Mouse (Mus musculus): ENCODE results near the gene Mgarp. TPM values are rescaled to one million over a fixed set of nuclear protein-coding genes. Genes with fewer than 3 reads are reported as not detected.

The Mgarp gene
- total and polyA plus RNA-seq, 3 experiments = 0.65 to 5.2 TPM; not detected in 1

DNA sequence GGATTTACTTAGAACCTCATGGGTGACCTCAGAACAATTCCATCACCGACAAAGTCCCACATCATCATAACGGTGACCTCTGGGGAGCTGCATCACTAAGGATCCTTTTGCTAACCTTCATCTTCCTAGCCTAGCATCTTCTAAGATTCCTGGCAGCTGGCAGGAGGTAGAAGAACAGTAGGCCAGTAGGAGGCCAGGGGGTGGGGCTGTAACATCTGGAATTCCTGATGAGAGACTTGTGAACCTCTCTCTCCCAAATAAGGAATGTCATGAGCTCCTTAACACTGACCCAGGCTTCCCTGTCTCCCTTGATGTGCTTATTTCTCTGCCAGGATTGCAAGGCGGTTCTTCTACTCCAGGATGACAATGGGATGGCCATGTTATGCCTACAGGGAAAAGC lies 45.7 kb downstream of the Mgarp start:
- Histone ChIP-seq H3K9me3 (replicated peaks; ENCODE audit: insufficient read depth, low read length) (no peaks in the 10 kb centered on the region), H3K27ac (ENCODE audit: control insufficient read depth, low read depth, low read length) (no peak overlapping the region), H3K79me2 (ENCODE audit: control insufficient read depth, insufficient read depth, low read length, poor library complexity) (no peaks in the 10 kb centered on the region), H3K27me3 (ENCODE audit: control insufficient read depth in 1 of 2, insufficient read depth in 2 of 2, low read length in 2 of 2) (no peaks in the 10 kb centered on the region), H3K9ac (ENCODE audit: control insufficient read depth, low read depth, low read length, poor library complexity, severe bottlenecking) (no peak overlapping the region), H3K4me3 (ENCODE audit: control insufficient read depth in 1 of 2, insufficient read depth in 1 of 2, low read depth in 2 of 2, low read length in 2 of 2) (no peak overlapping the region), H3K36me3 (ENCODE audit: control insufficient read depth in 1 of 2, insufficient read depth in 2 of 2, low read length in 2 of 2) (peaks cover 0 to 8% of the 10 kb centered on the region in 2 experiments; a peak in 2 of 4 replicates), H3K4me1 (ENCODE audit: control insufficient read depth in 1 of 2, insufficient read depth in 2 of 2, low read length in 2 of 2) (peaks cover 5 to 12% of the 10 kb centered on the region in 2 experiments; a peak in 3 of 4 replicates)
- no peak for DNase-seq (ENCODE audit: low read depth, low spot score)
- no peak for TF ChIP-seq E2F4 (IDR thresholded peaks at IDR 0.05; ENCODE audit: borderline replicate concordance, low read depth, low read length)
- TF ChIP-seq TBP (IDR thresholded peaks at IDR 0.05; ENCODE audit: low read depth, low read length) = no peak
- TF ChIP-seq MAZ (IDR thresholded peaks at IDR 0.05; ENCODE audit: low read depth, low read length) = no peak
- no peak for TF ChIP-seq NRF1 (IDR thresholded peaks at IDR 0.05; ENCODE audit: insufficient read depth, low read depth, low read length, poor library complexity, severe bottlenecking)
- no peak for TF ChIP-seq ZNF384 (IDR thresholded peaks at IDR 0.05; ENCODE audit: low read depth, low read length)
- no peak for TF ChIP-seq MAX (IDR thresholded peaks at IDR 0.05; ENCODE audit: low read length)
- no peak for TF ChIP-seq ZMIZ1 (IDR thresholded peaks at IDR 0.05; ENCODE audit: low read depth, low read length)
- TF ChIP-seq POLR2A (IDR thresholded peaks at IDR 0.05; ENCODE audit: control insufficient read depth in 1 of 2, insufficient read depth in 1 of 2, low read depth in 1 of 2, low read length in 2 of 2, poor library complexity in 1 of 2) = no peak
- no peak for TF ChIP-seq MXI1 (IDR thresholded peaks at IDR 0.05; ENCODE audit: low read depth, low read length)
- TF ChIP-seq POLR2AphosphoS5 (IDR thresholded peaks at IDR 0.05; ENCODE audit: borderline replicate concordance, low read depth, low read length) = no peak
- no peak for TF ChIP-seq ELF1 (IDR thresholded peaks at IDR 0.05; ENCODE audit: low read depth, low read length)
- no peak for TF ChIP-seq BHLHE40 (IDR thresholded peaks at IDR 0.05; ENCODE audit: borderline replicate concordance, low read depth, low read length)
- no peak for TF ChIP-seq POLR2AphosphoS2 (IDR thresholded peaks at IDR 0.05; ENCODE audit: low read length)
- no peak for TF ChIP-seq CHD1 (IDR thresholded peaks at IDR 0.05; ENCODE audit: low read depth, low read length)
- TF ChIP-seq USF2 (IDR thresholded peaks at IDR 0.05; ENCODE audit: borderline replicate concordance in 1 of 2, insufficient read depth in 1 of 2, low read depth in 1 of 2, low read length in 2 of 2) = no peak
- TF ChIP-seq MAFK (IDR thresholded peaks at IDR 0.05; ENCODE audit: borderline replicate concordance, low read depth, low read length) = no peak

DNA sequence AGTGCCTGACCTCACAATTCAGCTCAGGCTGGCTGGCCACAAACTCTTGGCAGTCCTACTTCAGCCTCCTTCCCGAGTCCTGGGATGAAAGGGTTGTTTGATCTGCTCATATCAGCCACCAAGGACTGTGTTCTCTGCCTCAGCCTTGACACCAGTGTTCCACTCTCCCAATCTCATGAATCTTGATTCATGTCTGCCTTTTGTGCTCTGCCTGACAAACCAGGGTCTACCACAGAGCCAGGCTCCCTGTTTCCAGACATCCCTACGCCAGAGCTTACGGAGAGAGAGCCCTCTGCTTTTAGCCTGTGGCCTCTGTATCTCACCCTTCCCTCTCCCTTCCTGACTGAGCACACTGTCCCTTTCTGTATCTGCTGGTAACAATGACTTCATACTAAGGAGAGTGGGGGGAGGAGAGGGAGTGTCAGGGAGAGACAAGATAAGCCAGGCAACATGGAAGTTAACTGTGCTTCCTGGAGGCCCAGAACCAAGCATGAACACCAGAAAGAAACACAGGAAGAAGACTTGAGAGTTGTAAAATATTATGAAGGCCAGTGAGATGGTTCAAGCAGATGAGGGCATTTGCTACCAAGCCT lies 47.8 kb downstream of the Mgarp start:
- Histone ChIP-seq H3K27me3 (ENCODE audit: control insufficient read depth in 1 of 2, insufficient read depth in 2 of 2, low read length in 2 of 2) (no peaks in the 10 kb centered on the region), H3K9me3 (replicated peaks; ENCODE audit: insufficient read depth, low read length) (no peaks in the 10 kb centered on the region), H3K9ac (ENCODE audit: control insufficient read depth, low read depth, low read length, poor library complexity, severe bottlenecking) (peak overlapping the region; percentile 25), H3K79me2 (ENCODE audit: control insufficient read depth, insufficient read depth, low read length, poor library complexity) (no peaks in the 10 kb centered on the region), H3K4me1 (ENCODE audit: control insufficient read depth in 1 of 2, insufficient read depth in 2 of 2, low read length in 2 of 2) (peaks cover 5 to 12% of the 10 kb centered on the region in 2 experiments; a peak in 3 of 4 replicates), H3K4me3 (ENCODE audit: control insufficient read depth in 1 of 2, insufficient read depth in 1 of 2, low read depth in 2 of 2, low read length in 2 of 2) (0 out of 4 replicates have a peak overlapping the region, but pooled peaks of 1 of the 2 experiments have one; percentile 11), H3K36me3 (ENCODE audit: control insufficient read depth in 1 of 2, insufficient read depth in 2 of 2, low read length in 2 of 2) (peaks cover 0 to 8% of the 10 kb centered on the region in 2 experiments; a peak in 2 of 4 replicates), H3K27ac (ENCODE audit: control insufficient read depth, low read depth, low read length) (peak overlapping the region; percentile 30)
- DNase-seq (ENCODE audit: low read depth, low spot score) = peak; percentile 77
- TF ChIP-seq POLR2AphosphoS5 (IDR thresholded peaks at IDR 0.05; ENCODE audit: borderline replicate concordance, low read depth, low read length) (no peak), GABPA (IDR thresholded peaks at IDR 0.05; ENCODE audit: low read depth, low read length) (no peak), TCF12 (IDR thresholded peaks at IDR 0.05; ENCODE audit: low read depth, low read length) (no peak), JUND (IDR thresholded peaks at IDR 0.05; ENCODE audit: low read depth, low read length) (no peak), TAL1 (IDR thresholded peaks at IDR 0.05; ENCODE audit: low read length) (peak; percentile 30), RCOR1 (IDR thresholded peaks at IDR 0.05; ENCODE audit: low read depth, low read length) (no peak), TBP (IDR thresholded peaks at IDR 0.05; ENCODE audit: low read depth, low read length) (no peak), MAX (IDR thresholded peaks at IDR 0.05; ENCODE audit: low read length) (no peak), RAD21 (IDR thresholded peaks at IDR 0.05; ENCODE audit: low read depth, low read length) (no peak), ZNF384 (IDR thresholded peaks at IDR 0.05; ENCODE audit: low read depth, low read length) (no peak), MEF2A (IDR thresholded peaks at IDR 0.05; ENCODE audit: extremely low read depth, insufficient replicate concordance, low read depth, low read length, poor library complexity, severe bottlenecking) (no peak), KAT2A (conservative IDR thresholded peaks at IDR 0.05; ENCODE audit: low read depth, low read length) (no peak), EP300 (IDR thresholded peaks at IDR 0.05; ENCODE audit: low read depth in 1 of 2, low read length in 2 of 2) (peak in 1 of 2 experiments; percentile 52; a peak in 3 of 4 replicates), CTCF (IDR thresholded peaks at IDR 0.05 in 2 of 3, conservative IDR thresholded peaks at IDR 0.05 in 1 of 3; ENCODE audit: control insufficient read depth in 1 of 3, insufficient read depth in 1 of 3, low read depth in 2 of 3, low read length in 3 of 3, poor library complexity in 1 of 3, severe bottlenecking in 1 of 3) (no peak), ETS1 (IDR thresholded peaks at IDR 0.05; ENCODE audit: low read depth, low read length) (peak; percentile 88), MYC (IDR thresholded peaks at IDR 0.05; ENCODE audit: low read depth, low read length) (0 out of 2 replicates have a peak, but pooled peaks have one; percentile 25), SIN3A (IDR thresholded peaks at IDR 0.05; ENCODE audit: low read length) (peak; percentile 38), NRF1 (IDR thresholded peaks at IDR 0.05; ENCODE audit: insufficient read depth, low read depth, low read length, poor library complexity, severe bottlenecking) (no peak), ZKSCAN1 (IDR thresholded peaks at IDR 0.05; ENCODE audit: low read depth, low read length) (no peak)

Data from MEL (cell line).